Mouse (Mus musculus) cortical plate, adult 2 months (tissue): ENCODE results near the gene Egfl7.

Experiments
- CTCF ChIP-seq: fragments of 200-500 bp; IDR thresholded peaks from 2 replicates; pipeline ENCODE4 v1.5.1; 2011; ENCODE audit warnings: mild to moderate bottlenecking, control low read depth, low read length; ENCODE audit not compliant: insufficient read depth; ENCODE audit errors: extremely low read depth
- POLR2A ChIP-seq: fragments of 200-500 bp; IDR thresholded peaks from 2 replicates; pipeline ENCODE4 v1.6.1; 2011; ENCODE audit warnings: mild to moderate bottlenecking, low read length, control low read depth; ENCODE audit not compliant: insufficient read depth; ENCODE audit errors: extremely low read depth

DNA sequence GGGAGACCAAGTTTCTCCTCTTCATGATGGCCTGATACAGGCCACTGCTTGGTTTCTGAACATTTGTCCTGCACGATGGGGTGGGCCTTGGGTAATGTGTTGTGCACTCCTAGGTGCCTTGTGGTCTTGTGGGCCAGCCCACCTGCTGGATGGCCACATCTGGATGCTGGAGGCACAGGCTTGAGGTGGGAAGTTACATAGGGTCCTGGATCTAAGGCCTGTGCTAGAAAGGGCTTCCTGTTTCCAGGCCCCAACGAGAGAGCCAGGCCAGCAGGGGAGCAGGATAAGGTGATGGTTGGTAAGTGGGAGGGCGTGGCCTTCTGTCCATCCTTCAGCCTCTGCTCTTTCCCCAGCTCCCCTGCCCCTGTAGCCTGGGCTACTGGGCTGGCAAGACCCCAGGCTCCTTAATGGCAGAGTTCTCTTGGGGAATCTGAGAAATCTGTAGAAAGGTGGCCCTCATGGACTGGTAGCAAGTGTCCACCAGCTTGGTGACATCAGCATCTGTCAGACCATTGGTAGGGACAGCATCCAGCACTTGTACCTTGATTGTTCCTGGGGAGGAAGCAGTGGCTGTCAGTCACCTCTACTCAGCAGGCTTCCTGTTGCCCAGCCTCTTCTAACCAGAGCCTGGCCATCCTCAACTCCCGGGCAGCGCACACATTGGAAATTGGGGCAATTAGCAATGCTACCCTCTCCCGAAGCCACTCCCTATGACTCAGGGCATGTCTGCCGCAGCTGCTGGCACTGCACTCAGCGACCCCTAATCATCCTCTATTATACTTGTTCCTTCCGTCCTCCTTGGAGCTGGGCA lies 13.6 kb downstream of the Egfl7 start:
- TF ChIP-seq POLR2A (0 out of 2 replicates have a peak, but pooled peaks have one; percentile 19), CTCF (no peak)
